Mouse (Mus musculus) lung, embryonic 16.5 days (tissue): ENCODE measurements around the gene Hist1h3e. TPM values are rescaled to one million over a fixed set of nuclear protein-coding genes. Genes with fewer than 3 reads are reported as not detected.
"Not testable (repeated sequence)": the region's sequence is repeated elsewhere in the genome, so short reads cannot be mapped to it uniquely, and the experiment has no call there.

Source experiments
- ATAC-seq: fragments of 200-750 bp; cut with Nextera tagmentation; 2 replicates; pipeline ENCODE4 v1.8.0; 2017; ENCODE audit warnings: low read depth, mild to moderate bottlenecking, moderate library complexity
- H3K27ac ChIP-seq: fragments of 300-500 bp; sonication (generic); 2 replicates; pipeline ENCODE4 v1.5.1; 2014; ENCODE audit warnings: mild to moderate bottlenecking, control low read depth, low read length
- H3K27me3 ChIP-seq: fragments of 300-500 bp; sonication (generic); 2 replicates; pipeline ENCODE4 v1.6.1; 2014; ENCODE audit warnings: low read depth, low read length, mixed read lengths; ENCODE audit not compliant: control insufficient read depth, insufficient read depth
- H3K36me3 ChIP-seq: fragments of 300-500 bp; sonication (generic); 2 replicates; pipeline ENCODE4 v1.6.1; 2014; ENCODE audit warnings: low read length; ENCODE audit not compliant: control insufficient read depth, insufficient read depth
- H3K4me1 ChIP-seq: fragments of 300-500 bp; sonication (generic); replicated peaks from 2 replicates; pipeline ENCODE4 v1.6.1; 2014; ENCODE audit warnings: low read length, mixed read lengths; ENCODE audit not compliant: control insufficient read depth, insufficient read depth
- H3K4me2 ChIP-seq: fragments of 300-500 bp; sonication (generic); 2 replicates; pipeline ENCODE4 v1.6.1; 2014; ENCODE audit warnings: low read depth, low read length, control low read depth
- H3K4me3 ChIP-seq: fragments of 300-500 bp; sonication (generic); 2 replicates; pipeline ENCODE4 v1.5.1; 2014; ENCODE audit warnings: mild to moderate bottlenecking, low read length, control low read depth
- H3K9ac ChIP-seq: fragments of 300-500 bp; sonication (generic); 2 replicates; pipeline ENCODE4 v1.6.1; 2014; ENCODE audit warnings: low read length, control low read depth
- H3K9me3 ChIP-seq: fragments of 300-500 bp; sonication (generic); 2 replicates; pipeline ENCODE4 v1.6.1; 2016; ENCODE audit warnings: low read length; ENCODE audit not compliant: control insufficient read depth
- WGBS: fragments of 180-500 bp; shearing (Covaris S2); extraction: QIAGEN DNeasy Blood & Tissue Kit; methylation state at CpG from one replicate; pipeline ENCODE4 v1.1.7; 2014; 5-methylcytosine and 5-hydroxymethylcytosine counted together
- polyA plus RNA-seq: library from polyadenylated mRNA; unstranded; fragments of >200 nt; fragmentation: Nextera tagmentation; extraction: Ambion mirVana; gene quantifications from 2 replicates; pipeline ENCODE4 v1.2.1, GENCODE M21; 2015

The Hist1h3e gene
- polyA plus RNA-seq, 1 experiment from 2014 or later = 7.8 TPM

- H3K27me3 ChIP-seq, H3K9me3 ChIP-seq, H3K36me3 ChIP-seq: not testable (repeated sequence)
- peak overlapping the region; percentile 51 for H3K4me3 ChIP-seq
- peak; percentile 87 for ATAC-seq
- peak overlapping the region; percentile 80 for H3K9ac ChIP-seq
- H3K4me1 ChIP-seq = peaks cover 26% of the 10 kb centered on the region
- peak overlapping the region; percentile 83 for H3K4me2 ChIP-seq
- 2% methylated on average over 29 of the region's 36 CpGs for WGBS
- peak overlapping the region; percentile 98 for H3K27ac ChIP-seq
These were observed 23.4 kb upstream of the Hist1h3e start for GRCm38 (mm10) chr13:23585442-23586098.

DNA sequence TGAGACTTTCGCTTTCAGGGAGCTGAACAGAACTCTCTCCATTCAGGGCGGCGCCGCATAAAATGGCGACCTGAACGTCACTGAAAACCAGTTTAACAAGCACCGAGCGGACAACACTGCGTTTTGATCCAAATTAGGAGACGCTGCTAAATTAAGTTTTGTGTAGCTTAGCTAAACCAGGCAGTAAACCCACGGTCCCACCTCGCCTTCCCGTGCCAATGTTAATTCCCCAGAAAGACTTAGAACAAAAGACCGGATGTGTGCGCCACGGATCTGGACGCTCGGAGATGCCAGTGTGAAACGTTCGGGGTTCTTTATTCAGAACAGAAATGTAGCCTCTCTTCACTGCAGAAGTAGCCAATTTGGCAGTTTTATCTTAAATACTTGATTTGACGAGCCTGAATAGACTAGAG lies 22.9 kb upstream of the Hist1h3e start:
- WGBS = under 1% methylated on average over 21 of the region's 21 CpGs

GRCm38 (mm10) chr13:23584331-23584730 lies 22.2 kb upstream of the Hist1h3e start:
- no peak for ATAC-seq

More for the DNA sequence above, 22.9 kb upstream of the Hist1h3e start:
- Histone ChIP-seq H3K9me3 (no peaks in the 10 kb centered on the region), H3K4me3 (peak overlapping the region; percentile 51), H3K4me1 (peaks cover 26% of the 10 kb centered on the region), H3K4me2 (peak overlapping the region; percentile 83), H3K27me3 (no peaks in the 10 kb centered on the region), H3K27ac (peak overlapping the region; percentile 98), H3K9ac (peak overlapping the region; percentile 80), H3K36me3 (no peaks in the 10 kb centered on the region)
- ATAC-seq = 0 out of 2 replicates have a peak, but pooled peaks have one; percentile 6

DNA sequence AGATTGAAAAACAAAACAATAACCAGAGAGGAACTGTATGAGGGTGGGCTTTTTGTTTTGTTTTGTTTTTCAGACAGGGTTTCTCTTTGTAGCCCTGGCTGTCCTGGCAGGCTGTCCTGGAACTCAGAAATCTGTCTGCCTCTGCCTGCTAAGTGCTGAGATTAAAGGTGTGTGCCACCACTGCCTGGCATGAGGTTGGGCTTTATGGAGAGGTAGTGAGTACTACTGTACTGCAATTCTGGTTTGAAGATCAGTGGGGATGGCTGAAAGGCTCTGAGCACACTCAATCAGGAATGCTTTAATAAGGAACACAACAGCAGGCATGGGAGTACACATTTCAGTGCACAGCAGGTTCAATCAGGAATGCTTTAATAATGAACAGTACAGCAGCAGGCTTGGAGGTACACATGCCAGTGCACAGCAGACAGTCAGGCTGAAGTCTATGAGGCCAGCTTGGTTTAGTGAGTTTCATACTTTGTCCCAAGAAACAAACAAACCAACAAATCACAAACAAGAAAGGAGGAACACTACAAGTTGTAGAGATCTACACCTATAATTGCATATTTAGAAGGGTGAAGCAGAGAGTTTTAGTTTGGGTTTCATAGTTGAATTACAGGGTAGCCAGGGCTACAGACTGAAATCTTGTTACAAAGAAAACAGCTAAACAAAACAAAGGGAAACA lies 21.4 kb upstream of the Hist1h3e start:
- no peak overlapping the region for H3K4me3 ChIP-seq
- no peak overlapping the region; the same call in 1 of the 2 replicates for H3K4me2 ChIP-seq
- peak overlapping the region; percentile 94 for H3K27ac ChIP-seq

More at GRCm38 (mm10) chr13:23584331-23584730, 22.2 kb upstream of the Hist1h3e start:
- H3K9ac ChIP-seq = peak overlapping the region; percentile 80
- no peaks in the 10 kb centered on the region for H3K36me3 ChIP-seq
- H3K9me3 ChIP-seq = no peaks in the 10 kb centered on the region
- H3K4me2 ChIP-seq = peak overlapping the region; percentile 83
- H3K27me3 ChIP-seq = no peaks in the 10 kb centered on the region
- peaks cover 26% of the 10 kb centered on the region for H3K4me1 ChIP-seq
- peak overlapping the region; percentile 51 for H3K4me3 ChIP-seq
- peak overlapping the region; percentile 98 for H3K27ac ChIP-seq

DNA sequence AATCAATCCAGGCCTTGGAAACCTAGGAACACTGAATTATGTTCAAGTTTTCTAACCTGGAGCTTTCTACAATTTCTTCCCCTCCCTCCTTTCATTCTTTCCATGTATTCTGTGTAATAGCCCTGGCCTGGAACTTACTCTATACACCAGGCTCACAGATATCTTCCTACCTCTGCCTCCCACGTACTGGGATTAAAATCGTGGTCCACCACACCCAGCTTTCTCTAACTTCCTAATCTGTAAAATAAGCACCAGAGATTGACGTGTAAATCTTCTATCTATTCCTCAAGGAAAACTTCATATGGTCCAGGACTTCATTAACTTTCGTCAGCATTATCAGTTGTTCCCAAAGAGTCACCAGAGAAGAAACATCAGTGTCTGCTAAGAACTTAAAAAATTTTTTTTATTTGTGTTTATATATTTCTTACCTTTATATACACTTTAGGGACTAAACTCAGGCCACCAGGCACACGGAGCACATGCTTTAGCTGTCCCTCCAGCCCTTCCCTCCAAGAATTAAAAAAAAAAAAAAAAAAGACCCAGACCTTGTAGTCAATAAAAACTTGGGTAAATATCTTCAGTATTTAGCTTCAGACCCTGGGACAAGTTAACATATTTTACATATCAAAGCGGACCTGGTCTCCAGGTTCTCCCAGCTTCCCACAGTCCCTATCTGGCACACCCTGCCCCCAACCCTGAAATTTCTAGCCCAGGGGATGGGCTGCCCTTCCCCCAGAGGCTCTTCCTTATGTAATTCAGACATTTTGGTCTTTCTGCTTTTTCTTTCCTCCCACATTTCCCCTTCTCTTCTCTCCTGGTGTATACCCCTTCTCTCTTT lies 20.3 kb upstream of the Hist1h3e start:
- no peak for ATAC-seq
- H3K27me3 ChIP-seq = no peaks in the 10 kb centered on the region
- 6% methylated on average over 6 of the region's 6 CpGs for WGBS
- H3K36me3 ChIP-seq = no peaks in the 10 kb centered on the region
- H3K9me3 ChIP-seq = no peaks in the 10 kb centered on the region
- H3K27ac ChIP-seq = peak overlapping the region; percentile 94
- H3K4me1 ChIP-seq = peaks cover 26% of the 10 kb centered on the region
- peak overlapping the region; percentile 65 for H3K4me3 ChIP-seq
- H3K9ac ChIP-seq = peak overlapping the region; percentile 77
- H3K4me2 ChIP-seq = peak overlapping the region; percentile 86

More for the DNA sequence above, 21.4 kb upstream of the Hist1h3e start:
- H3K27me3 ChIP-seq = no peaks in the 10 kb centered on the region
- ATAC-seq = no peak
- H3K9ac ChIP-seq = 0 out of 2 replicates have a peak overlapping the region, but pooled peaks have one; percentile 26
- no peaks in the 10 kb centered on the region for H3K36me3 ChIP-seq
- H3K9me3 ChIP-seq = no peaks in the 10 kb centered on the region
- peaks cover 26% of the 10 kb centered on the region for H3K4me1 ChIP-seq

- peak within 1 kb of the TSS; percentile 86 for H3K4me2 ChIP-seq
- H3K9me3 ChIP-seq = no peaks in the 10 kb centered on the region
- H3K9ac ChIP-seq = peak within 1 kb of the TSS; percentile 77
- under 1% methylated on average over 41 of the region's 43 CpGs for WGBS
- H3K4me1 ChIP-seq = peaks cover 29% of the 10 kb centered on the region
- H3K4me3 ChIP-seq = peak within 1 kb of the TSS; percentile 65
- H3K27ac ChIP-seq = peak within 1 kb of the TSS; percentile 94
- H3K36me3 ChIP-seq = no peaks in the 10 kb centered on the region
- H3K27me3 ChIP-seq = no peaks in the 10 kb centered on the region
- peak; percentile 89 for ATAC-seq
These were observed 19.4 kb upstream of the Hist1h3e start, which contains the start of gene Hist1h4d for GRCm38 (mm10) chr13:23581408-23582218. Gene Hist1h4d (plus strand): TSS chr13:23581598.

- Histone ChIP-seq H3K27ac (no peak overlapping the region), H3K4me2 (no peak overlapping the region; the same call in 1 of the 2 replicates)
These were observed 15.7 kb upstream of the Hist1h3e start for GRCm38 (mm10) chr13:23577835-23578234.

GRCm38 (mm10) chr13:23576906-23577639 lies 14.9 kb upstream of the Hist1h3e start:
- no peaks in the 10 kb centered on the region for H3K9me3 ChIP-seq
- peak overlapping the region; percentile 75 for H3K9ac ChIP-seq
- peak overlapping the region; percentile 58 for H3K4me3 ChIP-seq
- peaks cover 13% of the 10 kb centered on the region for H3K4me1 ChIP-seq
- H3K4me2 ChIP-seq = peak overlapping the region; percentile 72
- H3K36me3 ChIP-seq = no peaks in the 10 kb centered on the region
- H3K27me3 ChIP-seq = no peaks in the 10 kb centered on the region
- WGBS = 18% methylated on average over 6 of the region's 6 CpGs
- no peak for ATAC-seq
- H3K27ac ChIP-seq = peak overlapping the region; percentile 80

More at GRCm38 (mm10) chr13:23577835-23578234, 15.7 kb upstream of the Hist1h3e start:
- Histone ChIP-seq H3K4me1 (peaks cover 17% of the 10 kb centered on the region), H3K27me3 (no peaks in the 10 kb centered on the region), H3K4me3 (no peak overlapping the region), H3K36me3 (no peaks in the 10 kb centered on the region), H3K9me3 (no peaks in the 10 kb centered on the region), H3K9ac (no peak overlapping the region)
- ATAC-seq = no peak
- 79% methylated on average over 1 of the region's 1 CpGs for WGBS
